Mouse (Mus musculus) brain, embryonic 18.5 days (tissue): ENCODE data around the gene F8.
"Not testable (repeated sequence)": the region's sequence is repeated elsewhere in the genome, so short reads cannot be mapped to it uniquely, and the experiment has no call there.

Experiments used
- DNase-seq: peaks from one replicate; pipeline ENCODE4 v3.0.0-alpha.2; 2012; ENCODE audit warnings: low read depth, low spot score

Gene F8

GRCm38 (mm10) chrX:75382195-75382771, at the start of gene F8, which contains the start of gene Fundc2:
F8 (minus strand) TSS chrX:75382615.
Fundc2 (plus strand) TSS chrX:75382399.
- peak; percentile 50 for DNase-seq

GRCm38 (mm10) chrX:75415936-75416785, 33.7 kb upstream of the F8 start, which contains the start of the genes Cmc4, Mtcp1 and Brcc3:
Cmc4 (minus strand) TSS chrX:75416584.
Mtcp1 (minus strand) TSS chrX:75416588.
Brcc3 (plus strand) TSS chrX:75416628.
- peak; percentile 74 for DNase-seq

GRCm38 (mm10) chrX:75409711-75410110, 27.3 kb upstream of the F8 start:
- no peak for DNase-seq

- DNase-seq, result no peak
These were observed 20.9 kb upstream of the F8 start for GRCm38 (mm10) chrX:75403350-75403749.

- DNase-seq, result no peak
These were observed 20.3 kb upstream of the F8 start for GRCm38 (mm10) chrX:75402668-75403067.

GRCm38 (mm10) chrX:75399471-75399870, 17.1 kb upstream of the F8 start:
- DNase-seq, result no peak

GRCm38 (mm10) chrX:75381699-75382098, 716 bp downstream of the F8 start:
- no peak for DNase-seq

GRCm38 (mm10) chrX:75381176-75381575, 1.2 kb downstream of the F8 start:
- DNase-seq, result no peak

- DNase-seq, result no peak
These were observed 5.6 kb downstream of the F8 start for GRCm38 (mm10) chrX:75376815-75377214.

- no peak for DNase-seq
These were observed 9.6 kb downstream of the F8 start for GRCm38 (mm10) chrX:75372666-75373425.

GRCm38 (mm10) chrX:75370197-75370596, 12.2 kb downstream of the F8 start:
- no peak for DNase-seq

GRCm38 (mm10) chrX:75323556-75323955, 58.9 kb downstream of the F8 start:
- no peak for DNase-seq

GRCm38 (mm10) chrX:75271676-75272075, 110.7 kb downstream of the F8 start:
- no peak for DNase-seq

GRCm38 (mm10) chrX:75233603-75234376, 148.6 kb downstream of the F8 start:
- DNase-seq, result not testable (repeated sequence)

- DNase-seq, result no peak
These were observed 151.0 kb downstream of the F8 start for GRCm38 (mm10) chrX:75231456-75231855.

- no peak for DNase-seq
These were observed 218.7 kb downstream of the F8 start, which contains the start of gene Smim9 for GRCm38 (mm10) chrX:75163670-75164069. Smim9 (minus strand) TSS chrX:75163770.

- DNase-seq, result no peak
These were observed 226.7 kb downstream of the F8 start for GRCm38 (mm10) chrX:75155576-75156243.

GRCm38 (mm10) chrX:75152249-75152648, 230.2 kb downstream of the F8 start:
- DNase-seq, result no peak

- no peak for DNase-seq
These were observed 232.1 kb downstream of the F8 start for GRCm38 (mm10) chrX:75150304-75150703.

GRCm38 (mm10) chrX:75148414-75148813, 234.0 kb downstream of the F8 start:
- no peak for DNase-seq

- not testable (repeated sequence) for DNase-seq
These were observed 239.3 kb downstream of the F8 start for GRCm38 (mm10) chrX:75143124-75143555.
